Mouse (Mus musculus) heart, adult 11 months (tissue): ENCODE data around the gene Cacfd1.

Source experiments
- DNase-seq: peaks from one replicate; pipeline ENCODE4 v3.0.0; 2022

The Cacfd1 gene

DNA sequence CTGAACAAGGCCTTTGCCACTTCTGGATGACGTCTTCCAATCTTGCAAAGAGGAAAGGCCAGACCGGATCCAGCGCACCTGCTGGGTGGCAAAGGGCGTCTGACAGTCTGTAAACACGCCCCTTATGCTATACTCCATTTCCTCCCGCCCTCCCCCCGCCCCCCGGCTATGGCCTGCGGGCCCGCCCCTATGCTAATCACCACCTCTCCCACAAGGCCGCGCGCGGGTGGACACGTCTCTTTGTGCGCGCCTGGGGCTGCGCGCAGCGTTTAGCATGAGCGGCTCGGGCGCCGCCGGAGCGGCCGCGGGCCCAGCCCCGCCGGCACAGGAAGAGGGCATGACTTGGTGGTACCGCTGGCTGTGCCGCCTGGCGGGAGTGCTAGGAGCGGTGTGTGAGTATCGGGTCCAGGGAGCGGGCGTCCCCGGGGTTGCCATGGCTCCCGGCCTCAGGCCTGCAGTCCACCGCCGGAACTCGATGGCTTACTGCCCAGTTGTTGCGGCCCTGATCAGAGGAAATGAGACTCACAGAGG is at the start of gene Cacfd1:
Cacfd1 (plus strand) TSS at position 213 of the 531 bp plus-strand sequence.
- DNase-seq = peak; percentile 99

DNA sequence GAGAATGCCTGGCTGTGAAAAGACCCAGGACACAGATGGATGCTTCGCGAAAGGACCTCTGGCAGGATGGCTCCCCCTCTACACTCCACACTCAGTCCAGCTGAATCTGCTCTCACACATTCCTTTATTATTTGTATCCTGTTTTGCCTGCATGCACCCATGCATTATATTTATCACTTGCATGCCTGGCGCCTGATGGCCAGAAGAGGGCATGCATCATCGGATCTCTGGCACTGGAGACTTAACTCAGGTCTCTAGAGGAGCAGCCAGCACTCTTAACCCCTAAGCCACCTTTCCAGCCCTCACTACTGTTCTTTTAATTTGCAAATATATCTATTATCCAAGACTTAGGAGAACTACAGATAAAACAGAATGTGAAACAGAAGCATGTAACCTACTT is 49.0 kb upstream of the Cacfd1 start:
- DNase-seq = no peak

GRCm38 (mm10) chr2:26963923-26964723 is 45.6 kb upstream of the Cacfd1 start, which contains the start of gene Rexo4:
Gene Rexo4, minus strand, starts transcription at chr2:26964386.
- peak; percentile 99 for DNase-seq

DNA sequence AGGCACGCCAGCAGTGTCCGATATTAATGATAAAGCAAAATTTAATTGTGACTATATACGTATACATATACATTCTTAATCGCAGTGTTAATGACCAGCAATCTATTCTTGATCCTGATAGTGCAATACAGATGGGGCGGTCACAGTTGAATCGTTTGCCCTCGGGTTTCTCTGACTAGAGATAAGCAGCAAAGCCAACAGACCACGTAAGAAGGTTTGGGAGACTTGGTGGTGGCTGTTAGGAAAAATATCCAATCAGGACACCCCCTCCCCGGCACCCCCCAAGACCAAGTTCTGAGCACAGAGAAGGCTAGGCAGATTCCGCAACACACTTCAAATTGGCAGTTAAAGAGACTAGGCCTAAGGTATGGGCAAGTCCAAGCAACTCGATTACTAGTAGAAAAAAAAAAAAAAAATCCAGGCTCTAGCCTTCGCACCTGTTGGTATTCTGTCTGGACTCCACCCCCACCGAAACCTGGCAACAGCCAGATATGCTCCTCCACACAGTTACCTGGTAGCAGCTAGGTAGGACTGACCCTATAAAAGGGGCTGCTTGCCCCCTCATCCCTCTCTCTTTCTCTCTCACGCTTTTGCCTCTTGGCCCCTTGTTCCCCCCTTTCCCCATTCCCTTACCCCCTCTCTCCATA is 44.9 kb upstream of the Cacfd1 start:
- no peak for DNase-seq

- no peak for DNase-seq
Observed at GRCm38 (mm10) chr2:26967262-26967661, 42.5 kb upstream of the Cacfd1 start.

GRCm38 (mm10) chr2:26973116-26973515 is 36.6 kb upstream of the Cacfd1 start, which contains the start of gene Adamts13:
Gene Adamts13, plus strand, starts transcription at chr2:26973416.
- no peak for DNase-seq

DNA sequence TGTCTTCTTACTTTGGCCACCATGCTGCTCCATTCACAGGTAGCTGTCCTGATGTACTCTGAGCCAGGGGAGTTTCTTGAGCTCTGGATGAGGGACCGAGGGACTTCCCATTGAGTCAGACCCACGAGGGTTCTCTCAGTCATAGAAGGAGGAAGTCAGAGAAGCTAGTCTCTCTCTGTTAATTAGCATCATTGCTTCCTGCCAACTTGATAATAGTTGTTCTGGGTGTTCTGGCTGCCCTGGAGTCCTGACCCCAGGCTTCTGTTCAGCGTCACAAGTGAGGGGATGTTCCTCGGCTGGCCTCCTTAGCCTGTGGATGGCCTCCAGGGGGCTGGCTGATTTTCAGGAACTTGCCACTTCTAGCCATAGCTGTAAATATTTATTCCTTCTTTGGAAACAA is 35.8 kb upstream of the Cacfd1 start:
- DNase-seq = no peak

- no peak for DNase-seq
Observed at GRCm38 (mm10) chr2:26980361-26980760, 29.4 kb upstream of the Cacfd1 start.

GRCm38 (mm10) chr2:26984179-26984578 is 25.5 kb upstream of the Cacfd1 start:
- DNase-seq = no peak

DNA sequence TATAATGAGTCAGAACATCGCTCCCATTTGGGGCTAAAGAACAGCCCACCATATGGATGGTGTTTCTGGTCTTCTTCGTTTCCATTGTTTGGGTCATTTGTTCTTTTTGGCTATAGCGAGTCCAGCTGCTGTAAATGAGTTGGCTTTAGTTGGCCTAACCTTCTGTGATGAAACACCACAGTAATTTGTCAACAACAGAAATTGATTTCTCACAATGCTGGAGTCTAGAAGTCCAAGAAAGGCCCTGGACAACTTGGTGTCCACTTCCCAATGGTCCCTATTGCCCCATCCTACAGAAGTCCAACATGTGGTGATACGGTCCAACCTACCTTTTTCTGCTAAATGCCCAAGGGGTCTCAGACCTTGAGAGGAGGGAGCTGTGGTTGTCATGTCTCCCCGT is 25.1 kb upstream of the Cacfd1 start:
- DNase-seq = no peak

DNA sequence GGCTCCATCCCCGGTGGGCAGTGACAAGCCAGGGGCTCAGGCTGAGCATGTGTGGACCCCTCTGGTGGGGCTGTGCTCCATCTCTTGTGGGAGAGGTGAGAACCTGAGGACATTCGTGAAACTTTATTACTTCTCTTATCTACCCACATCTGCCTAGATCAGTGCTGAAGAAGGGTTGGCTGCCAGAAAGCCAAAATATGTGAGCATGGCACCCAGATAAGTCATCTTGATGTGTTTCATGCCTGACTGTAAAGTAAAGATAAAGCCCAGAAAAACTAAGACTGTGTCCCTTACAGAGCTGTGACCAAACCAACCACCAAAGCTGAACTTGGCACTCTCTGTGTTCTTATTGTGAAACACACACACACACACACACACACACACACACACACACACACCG is 15.8 kb upstream of the Cacfd1 start:
- DNase-seq = no peak

DNA sequence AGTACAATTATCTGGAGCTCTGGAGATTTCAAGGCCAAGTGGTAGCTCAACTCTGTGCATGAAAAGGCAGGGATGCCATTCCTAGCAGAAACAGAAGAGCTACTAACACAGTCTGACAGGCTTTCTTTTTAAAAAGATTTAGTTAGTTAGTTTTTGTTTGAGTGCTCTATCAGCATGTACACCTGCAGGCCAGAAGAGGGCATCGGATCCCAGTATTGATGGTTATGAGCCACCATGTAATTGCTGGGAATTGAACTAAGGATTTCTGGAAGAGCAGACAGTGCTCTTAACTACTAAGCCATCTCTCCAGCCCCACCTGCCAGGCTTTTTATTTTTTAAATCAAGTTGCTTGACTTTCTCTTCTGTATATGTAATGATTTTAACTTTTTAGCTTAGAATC is 12.2 kb upstream of the Cacfd1 start:
- DNase-seq = no peak

DNA sequence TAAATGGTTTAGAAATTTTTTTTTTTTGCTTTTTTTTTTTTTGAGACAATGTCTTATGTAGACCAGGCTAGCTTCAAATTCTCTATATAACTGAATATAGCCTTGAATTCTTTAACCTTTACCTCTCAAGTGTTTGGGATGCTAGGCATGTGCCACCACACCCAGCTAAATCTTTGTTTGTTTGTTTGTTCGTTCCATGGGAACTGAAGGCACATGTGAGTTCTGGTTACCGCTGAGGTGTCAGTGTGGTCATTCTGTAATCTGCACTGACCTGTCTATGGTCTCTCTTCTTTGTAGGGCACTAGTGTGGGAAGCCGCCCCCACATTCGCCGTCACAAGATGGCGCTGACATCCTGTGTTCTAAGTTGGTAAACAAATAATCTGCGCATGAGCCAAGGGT is 11.7 kb upstream of the Cacfd1 start:
- no peak for DNase-seq

GRCm38 (mm10) chr2:27006255-27006654 is 3.5 kb upstream of the Cacfd1 start:
- DNase-seq = peak; percentile 80

DNA sequence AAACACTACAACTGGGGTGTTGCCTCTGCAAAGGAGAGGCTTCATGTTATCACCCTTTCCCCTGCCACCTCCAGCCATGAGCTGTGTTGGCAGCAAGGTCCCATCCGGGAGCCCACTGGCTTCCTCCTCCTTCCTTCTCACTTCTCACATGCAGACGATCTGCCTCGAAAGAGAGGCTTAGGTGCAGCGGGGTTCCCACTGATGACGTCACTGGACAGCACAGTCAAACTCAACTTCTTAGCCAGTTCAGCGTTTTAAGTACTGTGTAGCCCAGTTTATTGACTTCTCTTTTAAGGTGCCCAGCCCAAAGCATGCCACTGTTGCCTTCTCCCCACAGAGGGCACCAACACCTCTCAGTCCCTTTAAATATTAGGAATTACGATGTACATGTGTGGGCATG is 2.0 kb upstream of the Cacfd1 start:
- peak; percentile 86 for DNase-seq

- DNase-seq = peak; percentile 95
Observed at GRCm38 (mm10) chr2:27017802-27018201, 8.1 kb downstream of the Cacfd1 start.

GRCm38 (mm10) chr2:27019530-27019929 is 9.8 kb downstream of the Cacfd1 start:
- DNase-seq = no peak

GRCm38 (mm10) chr2:27021103-27021502 is 11.4 kb downstream of the Cacfd1 start:
- no peak for DNase-seq

DNA sequence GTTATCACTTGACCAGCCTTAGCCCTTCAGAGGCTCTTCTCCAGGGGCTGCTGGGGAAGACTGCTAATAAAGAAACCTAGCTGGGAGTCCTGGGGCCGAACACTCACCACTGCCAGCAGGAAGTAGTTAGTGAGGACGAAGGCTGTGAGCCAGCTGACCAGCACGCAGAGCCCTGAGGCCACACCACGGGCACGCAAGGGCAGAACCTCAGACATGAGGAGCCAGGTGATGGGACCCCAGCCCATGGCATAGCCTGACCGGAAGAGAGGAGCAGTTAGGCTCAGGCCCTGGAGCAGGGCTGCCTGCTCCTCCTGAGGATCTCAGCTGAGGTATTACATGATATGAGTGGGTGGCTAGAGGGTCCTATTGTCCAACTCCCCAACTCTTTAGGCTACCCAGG is 12.9 kb downstream of the Cacfd1 start:
- no peak for DNase-seq

DNA sequence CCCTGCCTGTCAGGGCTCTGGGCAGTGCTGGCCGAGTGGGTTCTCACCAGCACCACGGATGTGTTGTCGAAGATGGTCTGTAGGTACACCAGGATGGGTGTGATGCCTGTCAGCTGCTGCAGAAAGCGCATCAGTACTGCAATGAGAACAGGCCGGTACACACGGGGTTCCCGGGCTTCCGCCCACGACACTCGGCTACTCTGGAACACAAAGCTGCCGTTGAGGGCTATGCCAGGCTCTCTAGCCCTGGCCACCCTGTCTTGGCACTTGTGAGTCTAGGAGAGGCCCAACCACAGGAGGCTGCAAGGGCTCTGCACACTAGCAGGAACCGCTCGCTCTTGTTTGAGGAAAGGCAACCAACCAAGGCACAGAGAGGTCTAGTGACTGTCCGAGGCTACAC is 14.4 kb downstream of the Cacfd1 start:
- DNase-seq = no peak

- DNase-seq = no peak
Observed at GRCm38 (mm10) chr2:27025545-27025944, 15.8 kb downstream of the Cacfd1 start.

DNA sequence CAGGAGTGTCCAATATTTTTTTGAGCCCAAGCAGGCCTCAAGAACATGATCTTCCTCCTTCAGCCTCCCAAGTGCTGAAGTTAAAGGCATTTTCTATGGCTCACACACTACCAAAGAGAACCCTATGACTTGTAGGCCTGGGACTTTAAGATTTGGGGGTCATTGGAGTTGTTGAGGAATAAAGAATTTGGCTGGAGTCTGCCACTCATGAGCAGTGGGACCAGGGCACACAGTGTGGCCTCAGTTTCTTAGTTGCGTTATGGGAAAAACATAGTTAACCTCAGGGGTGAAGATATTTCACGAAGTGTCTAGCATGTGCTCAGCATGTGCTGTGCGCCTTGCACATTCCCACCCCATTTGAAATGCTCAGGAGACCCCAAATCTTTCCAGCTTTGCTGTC is 16.6 kb downstream of the Cacfd1 start:
- no peak for DNase-seq

GRCm38 (mm10) chr2:27026857-27027617 is 17.3 kb downstream of the Cacfd1 start:
- DNase-seq = no peak
